Mouse (Mus musculus) heart, postnatal 0 days (tissue): ENCODE measurements around the gene Zdhhc19.

Experiments used
- CTCF ChIP-seq: IDR thresholded peaks from 2 replicates; pipeline ENCODE4 v1.5.1; 2016; ENCODE audit warnings: antibody characterized with exemption, control low read depth, low read depth
- EP300 ChIP-seq: IDR thresholded peaks from 2 replicates; pipeline ENCODE4 v1.6.1; 2016; ENCODE audit warnings: antibody characterized with exemption, low read depth

DNA sequence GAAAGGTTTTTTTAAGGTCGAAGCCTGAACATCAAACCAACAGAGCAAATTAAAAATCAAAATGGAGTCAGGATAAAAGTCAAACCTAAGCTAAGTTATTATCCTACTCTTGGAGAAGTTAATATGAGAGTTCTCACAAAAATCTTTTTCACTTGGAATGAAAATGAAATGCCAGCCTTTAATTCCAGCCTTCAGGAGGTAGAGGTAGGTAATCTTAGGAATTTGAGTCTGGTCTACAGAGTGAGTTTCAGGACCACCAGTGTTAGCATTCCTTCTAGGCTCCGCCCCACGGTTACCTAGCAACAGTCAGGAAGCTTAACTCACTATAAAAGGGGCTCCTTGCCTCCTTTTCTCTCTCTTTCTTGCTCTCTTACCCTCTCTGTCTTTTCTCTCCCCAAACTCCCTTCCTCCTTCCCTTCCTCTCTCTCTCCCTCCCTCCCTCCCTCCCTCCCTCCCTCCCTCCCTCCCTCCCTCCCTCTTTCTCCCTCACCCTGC is 42.7 kb downstream of the Zdhhc19 start:
- TF ChIP-seq CTCF (no peak), EP300 (no peak)
